Mouse (Mus musculus) megakaryocyte-erythroid progenitor cell, adult 5-6 weeks (primary cell): ENCODE data around the gene Col4a1. TPM values are rescaled to one million over a fixed set of nuclear protein-coding genes. Genes with fewer than 3 reads are reported as not detected.

Experiments used
- ATAC-seq: replicated peaks from 2 replicates; pipeline ENCODE4 v1.8.0; 2016; ENCODE audit warnings: mild to moderate bottlenecking, inconsistent platforms; ENCODE audit not compliant: severe bottlenecking, poor library complexity, low FRiP score, low TSS enrichment
- total RNA-seq, 2 experiments: library from RNA; stranded (forward) in 1 of 2; stranded (reverse) in 1 of 2; fragments of 200-1000, 215-1000 nt in 1 of 2; fragments of >200 nt in 1 of 2; fragmentation: Nextera tagmentation in 1 of 2; gene quantifications; 2 replicates each; pipeline ENCODE4 v1.2.3; 2014 to 2017

Gene Col4a1
- total RNA-seq, 2 experiments from 2014 or later: not detected

DNA sequence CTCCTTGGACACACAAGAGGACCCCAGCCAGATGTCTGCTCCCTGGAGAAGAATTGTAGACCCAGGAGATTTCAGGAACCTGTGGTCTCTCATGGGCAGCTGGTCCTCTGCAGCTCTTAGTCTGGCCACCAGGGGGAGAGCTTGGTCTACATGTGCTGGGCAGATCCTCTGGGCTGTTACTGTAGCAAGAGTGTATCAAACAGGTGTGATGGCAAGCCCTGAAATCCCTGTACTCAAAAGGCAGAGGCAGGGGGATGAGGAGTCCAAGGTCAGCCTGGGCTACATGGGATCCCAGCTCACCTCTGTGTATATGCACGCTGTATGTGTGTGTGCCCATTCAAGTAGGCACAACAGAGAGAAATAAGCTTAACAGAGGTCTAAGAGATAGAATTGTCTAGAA, 59.1 kb downstream of the Col4a1 start:
- peak; percentile 79 for ATAC-seq

DNA sequence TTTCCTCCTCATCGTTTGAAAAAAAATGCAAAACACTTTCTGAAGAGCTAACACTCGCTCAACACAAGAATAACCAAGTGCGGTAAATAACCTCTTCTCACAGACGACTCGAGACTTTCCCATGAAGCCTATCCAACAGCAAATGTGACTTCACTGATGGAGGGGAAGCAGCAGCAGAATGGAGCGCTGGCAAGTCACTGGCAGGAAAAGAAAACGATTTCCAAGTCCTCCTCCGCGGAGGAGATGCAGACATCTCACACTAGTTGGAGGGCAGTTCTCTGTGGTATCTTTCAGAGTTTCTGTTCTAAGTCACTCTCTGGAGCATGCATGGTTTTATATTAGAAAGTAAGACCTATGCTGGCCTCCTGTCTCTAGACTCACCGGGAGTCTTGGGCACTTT, 59.6 kb downstream of the Col4a1 start:
- no peak for ATAC-seq

DNA sequence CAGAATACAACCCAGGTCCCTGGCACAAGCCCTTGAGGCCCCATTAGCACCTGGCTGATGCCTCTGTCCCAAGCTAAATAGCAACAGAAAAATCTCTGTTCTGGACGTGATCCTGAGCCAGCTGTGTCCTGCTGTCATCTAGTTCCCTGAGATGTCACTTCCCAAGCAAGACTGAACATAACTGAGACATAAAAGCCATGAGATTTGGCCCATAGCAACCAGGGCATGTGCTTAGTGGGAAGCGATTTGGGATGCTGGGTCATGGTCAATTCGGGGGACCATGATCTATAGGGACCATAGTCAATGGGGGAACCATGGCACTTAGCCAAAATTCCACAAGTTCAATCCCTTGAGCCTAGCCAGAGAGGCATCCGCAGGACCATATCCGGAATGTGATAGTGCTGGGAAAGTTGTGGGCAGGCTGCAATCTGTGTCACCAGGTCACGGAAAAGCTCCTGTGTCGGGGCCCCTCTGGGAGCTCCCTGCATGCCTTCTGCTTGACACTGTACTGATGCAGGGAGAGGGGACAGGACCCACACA, 60.3 kb downstream of the Col4a1 start:
- ATAC-seq: no peak

DNA sequence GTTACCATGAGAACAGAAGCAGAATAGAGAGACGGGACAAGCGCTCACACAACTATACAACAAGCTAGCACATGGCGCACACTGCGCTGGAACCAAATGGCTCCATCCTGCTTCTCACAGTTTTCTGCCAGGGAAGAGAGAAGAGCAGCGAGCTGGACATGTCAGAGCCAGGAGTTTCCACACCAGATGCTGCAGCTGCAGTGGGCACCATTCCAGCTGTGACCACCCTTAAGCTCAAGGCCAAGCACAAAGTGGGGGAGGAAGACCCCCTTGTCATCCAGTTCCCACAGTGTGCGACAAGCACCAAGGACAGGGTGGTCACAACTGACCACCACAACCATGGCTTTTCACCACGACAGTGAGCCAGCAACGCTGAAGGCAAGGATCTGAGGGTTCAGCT, 62.5 kb downstream of the Col4a1 start:
- no peak for ATAC-seq

DNA sequence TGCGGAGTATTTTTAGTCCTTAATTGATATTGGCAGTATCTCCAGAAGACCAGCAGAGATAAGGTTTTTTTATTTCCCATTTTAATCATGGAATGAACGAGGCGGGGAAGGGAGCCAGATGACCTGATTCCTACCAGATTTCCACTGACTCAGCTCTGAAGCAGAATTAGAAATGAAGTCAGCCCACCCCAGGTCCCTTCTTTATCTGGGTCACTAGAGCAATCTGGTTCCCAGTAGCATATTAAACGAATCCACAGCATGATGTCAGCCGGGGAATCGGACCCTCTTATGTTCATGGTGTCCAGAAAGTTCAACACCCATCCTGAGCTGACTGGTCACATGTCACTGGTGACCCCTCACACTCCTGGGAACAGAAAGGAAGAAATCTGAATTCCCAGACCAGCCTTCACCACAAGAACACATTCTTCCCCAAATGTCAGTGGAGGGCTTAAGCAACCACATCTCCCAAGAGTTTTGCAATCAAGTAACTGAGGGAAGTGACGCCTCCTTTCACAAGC, 63.0 kb downstream of the Col4a1 start:
- no peak for ATAC-seq

DNA sequence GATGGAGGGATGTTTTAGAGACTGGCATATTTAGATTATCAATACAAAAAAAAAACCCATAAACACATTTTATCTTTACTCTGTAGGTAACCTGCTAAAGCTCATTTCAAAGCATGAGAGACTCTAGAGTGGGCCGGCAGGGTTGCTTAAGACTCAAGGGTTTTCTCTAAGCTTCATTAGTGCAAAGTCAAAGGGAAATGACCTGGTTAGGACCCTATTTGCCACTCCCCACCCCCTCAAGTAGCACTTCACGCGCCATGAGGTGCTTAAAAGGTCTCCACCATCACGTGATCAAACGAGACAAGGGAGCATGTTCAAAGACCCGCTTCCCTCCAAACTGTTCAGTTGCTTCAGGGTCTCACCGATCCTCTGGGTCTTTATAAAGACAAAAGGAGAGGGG, 63.9 kb downstream of the Col4a1 start:
- no peak for ATAC-seq

DNA sequence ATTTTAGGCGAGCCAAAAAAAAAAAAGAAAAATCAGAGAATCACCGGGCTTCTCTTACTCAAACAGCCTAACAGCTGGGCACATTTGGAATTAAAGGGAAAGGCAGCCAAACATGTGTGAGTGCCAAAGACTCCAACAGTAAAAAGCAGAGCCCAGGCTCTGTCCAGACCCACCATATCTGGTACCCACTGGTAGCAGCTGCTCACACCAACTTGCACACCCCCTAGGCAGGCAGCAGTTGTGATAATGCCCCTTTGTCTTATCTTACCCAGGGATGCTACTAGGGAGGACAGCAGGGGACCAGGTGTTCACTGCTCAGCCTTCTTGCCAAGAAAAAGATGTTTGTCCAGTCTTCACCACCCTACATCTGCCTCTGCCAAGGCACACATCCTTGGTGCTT, 71.1 kb downstream of the Col4a1 start:
- no peak for ATAC-seq

DNA sequence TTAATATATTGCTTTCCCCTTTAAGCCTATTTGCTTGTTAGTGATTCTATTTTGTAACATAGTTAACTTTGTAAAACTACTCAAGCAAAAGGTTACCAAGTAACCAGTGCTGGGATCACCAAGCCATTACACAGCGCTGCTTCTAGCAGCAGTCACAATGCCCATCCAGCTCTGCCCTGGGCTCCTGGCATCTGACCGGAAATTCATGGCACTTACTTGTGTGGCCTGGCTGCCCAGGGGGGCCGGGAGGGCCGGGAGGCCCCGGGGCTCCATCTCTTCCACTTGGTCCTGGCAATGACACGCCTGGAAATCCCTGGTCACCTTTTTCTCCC, 77.8 kb downstream of the Col4a1 start:
- no peak for ATAC-seq

DNA sequence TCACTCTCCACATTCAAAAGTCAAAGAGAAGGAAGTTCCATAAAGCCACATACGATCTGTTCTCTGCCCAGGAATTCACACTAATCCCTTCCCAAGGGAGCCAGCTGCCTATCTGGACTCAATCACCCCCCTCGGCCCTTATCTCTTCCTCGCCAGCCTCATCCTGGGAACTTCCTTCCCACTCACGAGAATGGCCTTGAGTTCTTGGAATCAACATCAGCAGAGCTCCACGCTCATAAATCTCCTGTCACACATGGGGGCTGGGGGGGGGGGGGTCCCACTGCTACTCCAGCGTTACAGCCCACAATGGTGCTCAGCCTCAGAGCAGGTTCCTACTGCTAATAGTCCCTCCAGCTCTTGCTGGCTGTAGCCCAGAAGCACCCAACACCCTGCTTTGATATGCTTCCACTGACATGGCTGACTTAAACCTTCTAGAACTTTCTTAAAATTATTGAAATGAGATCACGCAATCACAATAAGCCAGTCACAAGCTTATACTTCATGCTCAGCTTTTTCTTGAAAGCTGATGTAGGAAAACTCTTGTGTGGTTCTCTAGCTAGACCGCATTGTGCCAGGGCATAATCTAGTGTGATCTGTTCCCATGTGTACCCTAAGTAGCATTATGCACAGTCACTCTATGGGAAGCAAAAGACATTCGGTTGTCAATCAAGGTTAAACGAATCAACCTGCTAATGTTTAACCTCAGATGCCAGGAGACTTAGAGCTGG, 78.3 kb downstream of the Col4a1 start:
- ATAC-seq: no peak

DNA sequence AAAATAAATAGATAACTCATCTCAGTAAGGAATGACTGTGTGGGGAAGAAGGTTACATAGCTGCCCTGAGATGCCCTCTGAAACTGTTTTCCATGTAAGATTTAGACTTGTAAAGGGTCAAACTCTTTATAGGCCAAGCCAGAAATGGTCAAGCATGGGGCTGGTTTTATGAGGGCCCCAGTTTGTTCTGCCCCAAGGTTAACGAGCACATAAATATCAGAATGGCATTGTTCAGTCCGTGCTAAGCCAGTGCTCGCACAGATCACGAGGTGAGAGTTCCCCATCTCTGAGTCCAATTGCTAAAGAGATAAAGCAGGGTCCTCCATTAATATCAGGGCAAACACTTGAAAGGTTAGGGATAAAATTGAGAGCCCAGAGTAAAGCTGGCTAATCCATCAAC, 79.6 kb downstream of the Col4a1 start:
- no peak for ATAC-seq

DNA sequence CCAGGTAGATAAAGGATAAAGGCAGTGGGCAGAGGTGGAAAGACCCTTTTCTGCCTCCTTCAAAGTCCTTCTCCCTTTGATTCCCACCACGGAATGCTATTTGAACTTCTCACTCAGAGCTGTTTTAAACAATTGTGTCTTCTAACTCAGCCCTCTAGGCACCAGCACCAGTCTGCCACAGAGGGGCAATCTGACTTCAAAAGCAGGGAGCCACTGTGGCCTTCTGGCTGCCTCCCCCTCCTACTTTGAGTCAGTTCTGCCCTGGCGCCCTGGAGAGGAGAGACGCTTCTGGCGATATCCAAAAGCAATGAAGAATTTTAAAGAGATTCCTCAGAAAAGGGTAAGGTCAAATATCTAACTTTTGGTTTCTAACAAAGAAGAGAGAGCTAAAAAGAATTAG, 82.3 kb downstream of the Col4a1 start:
- ATAC-seq: no peak

DNA sequence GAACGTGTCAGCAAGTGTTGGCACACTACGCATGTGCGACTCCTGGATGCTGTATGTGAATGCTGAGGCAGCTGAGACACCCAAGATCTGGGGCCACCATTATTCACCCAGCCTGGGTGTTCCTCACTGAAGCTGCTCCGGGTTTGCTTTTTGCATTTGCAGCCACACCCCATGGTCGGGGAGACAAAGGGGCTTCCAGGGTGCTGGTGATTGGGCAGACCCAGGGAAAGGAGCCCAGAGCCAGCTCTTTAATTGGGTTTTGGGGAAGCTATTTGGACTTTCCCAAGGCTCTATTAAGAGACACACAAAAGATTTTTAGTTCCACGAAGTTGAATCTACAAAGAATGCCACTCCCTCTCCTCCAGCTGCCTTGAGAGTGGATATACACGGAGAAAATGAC, 85.2 kb downstream of the Col4a1 start:
- ATAC-seq: no peak

DNA sequence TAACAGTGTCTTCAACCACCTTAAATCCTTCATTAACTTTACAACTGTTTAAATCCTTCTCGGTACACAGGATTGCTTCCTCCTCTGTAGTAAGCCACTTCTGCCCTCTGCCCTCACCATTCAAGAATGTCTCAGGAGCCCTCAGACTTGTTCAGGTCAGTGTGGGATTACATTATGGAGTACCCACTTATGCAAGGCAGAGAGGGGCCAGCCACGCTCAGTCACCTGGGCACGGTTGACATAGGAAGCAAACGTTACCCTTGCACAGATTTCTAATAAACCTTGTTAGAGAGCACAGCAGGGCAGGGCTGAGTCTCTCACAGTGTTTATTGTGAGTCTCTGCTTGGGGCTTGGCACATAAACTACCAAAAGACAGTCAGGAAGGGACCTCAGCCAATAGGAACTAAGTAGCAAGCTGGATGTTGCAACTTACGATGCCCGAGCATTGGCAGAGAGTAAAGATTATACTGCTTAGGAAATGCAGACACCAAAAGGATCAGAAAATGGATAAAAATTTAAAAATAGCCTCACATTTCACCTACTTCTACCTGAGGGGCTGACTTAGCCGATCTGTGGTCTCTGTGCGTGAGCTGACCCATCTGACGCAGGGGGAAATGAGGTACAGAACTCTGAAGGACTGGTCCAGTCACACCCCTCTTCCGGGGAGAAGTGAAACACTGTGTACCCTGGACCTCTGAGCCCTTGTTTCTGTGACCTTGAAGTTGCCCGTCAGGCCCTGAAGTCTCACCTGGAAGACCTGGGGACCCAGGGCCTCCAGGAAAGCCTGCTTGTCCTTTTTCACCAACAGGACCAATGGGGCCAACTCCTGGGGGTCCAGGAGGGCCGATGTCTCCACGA, 86.8 kb downstream of the Col4a1 start:
- ATAC-seq: no peak

DNA sequence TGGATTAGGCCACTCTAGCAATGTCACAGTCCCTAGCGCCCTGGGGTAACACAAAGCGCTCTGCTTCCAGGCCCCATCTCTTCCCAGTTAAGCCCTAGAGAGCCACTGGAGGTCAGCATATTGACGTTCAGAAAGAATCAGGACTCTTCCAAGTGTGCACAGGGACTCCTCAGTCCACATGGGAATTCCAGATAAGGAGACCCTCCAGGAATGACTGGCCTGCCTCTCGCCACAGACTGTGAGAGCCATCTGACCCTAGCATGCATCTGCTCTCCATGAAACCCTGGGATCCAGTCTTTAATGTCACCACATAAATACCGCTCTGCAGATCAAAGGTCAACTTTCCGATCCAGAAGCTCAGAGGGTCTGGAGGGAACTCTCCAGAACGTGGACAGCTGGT, 88.4 kb downstream of the Col4a1 start:
- ATAC-seq: no peak

DNA sequence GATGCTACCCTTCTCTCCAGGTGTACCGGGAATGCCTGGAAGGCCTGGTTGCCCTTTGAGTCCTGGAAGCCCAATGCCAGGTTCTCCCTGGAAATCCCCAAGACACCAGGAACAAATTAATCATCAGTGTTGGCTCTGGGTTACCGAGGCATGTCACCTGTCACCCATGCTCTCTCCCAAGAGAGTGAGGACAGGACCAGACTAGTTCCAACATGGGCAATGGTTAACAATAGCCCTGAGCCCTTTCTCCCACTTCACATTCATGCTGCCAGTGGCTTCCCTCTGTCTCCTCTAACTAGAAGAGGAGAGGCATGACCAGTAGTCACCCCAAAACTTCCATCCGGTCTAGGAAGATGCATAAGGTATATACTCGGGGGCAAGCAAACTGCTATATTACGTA, 91.3 kb downstream of the Col4a1 start:
- no peak for ATAC-seq

DNA sequence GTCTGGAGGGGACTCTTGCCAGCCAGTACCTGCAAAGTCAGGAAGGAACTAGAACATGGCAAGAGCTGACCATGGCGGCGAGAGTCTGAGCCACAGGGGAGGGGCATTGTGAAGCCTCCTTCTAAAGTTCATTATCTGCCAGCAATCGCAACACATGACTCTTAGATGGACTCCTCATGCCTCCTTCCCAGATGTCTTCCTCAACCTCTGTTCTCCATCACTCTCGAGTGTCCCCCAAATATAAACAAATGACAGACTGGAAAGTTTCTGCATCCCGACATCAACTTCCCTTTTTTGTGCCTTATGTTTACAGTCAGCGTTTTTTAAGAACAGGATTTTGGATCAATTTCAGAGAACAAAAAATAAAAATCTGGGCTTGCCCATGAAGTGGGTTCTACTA, 93.3 kb downstream of the Col4a1 start:
- no peak for ATAC-seq

DNA sequence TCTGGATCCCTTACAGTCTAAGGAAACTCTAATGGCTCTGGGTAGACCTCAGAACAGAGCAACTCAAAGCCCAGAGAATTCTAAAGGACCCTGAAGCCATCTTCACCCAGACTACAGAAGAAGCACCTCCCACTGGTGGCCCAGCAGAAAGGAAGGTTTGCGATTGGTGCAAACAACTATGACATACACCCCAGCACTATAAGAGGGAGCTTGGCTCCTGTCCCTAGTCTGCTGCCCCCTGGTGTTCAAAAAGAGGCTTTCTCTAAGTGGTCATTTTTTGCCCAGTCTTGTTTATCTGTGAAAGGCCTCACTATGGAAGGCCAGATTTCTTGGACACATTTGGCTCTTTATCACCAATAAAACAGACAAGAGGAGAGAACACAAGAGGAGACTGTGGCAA, 97.4 kb downstream of the Col4a1 start:
- ATAC-seq: peak; percentile 97

DNA sequence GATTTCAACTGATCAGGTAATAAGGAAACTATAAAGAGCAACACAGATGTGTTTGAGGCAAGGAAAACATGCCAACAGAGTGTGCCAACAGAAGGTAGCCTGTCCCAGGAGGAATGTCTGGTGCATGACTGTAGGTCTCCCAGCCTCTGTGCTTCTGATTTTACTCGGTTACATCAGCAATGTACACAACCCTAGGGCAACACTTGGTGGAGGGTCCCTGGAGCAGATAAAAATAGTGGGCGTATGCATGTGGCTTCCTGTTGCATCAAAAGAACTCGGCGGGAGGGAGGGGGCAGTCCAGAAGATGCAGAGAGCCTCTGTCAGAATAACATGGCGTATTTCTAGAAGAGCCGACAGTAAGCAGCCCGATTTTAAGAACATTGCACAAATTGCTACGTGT, 106.1 kb downstream of the Col4a1 start:
- ATAC-seq: no peak

DNA sequence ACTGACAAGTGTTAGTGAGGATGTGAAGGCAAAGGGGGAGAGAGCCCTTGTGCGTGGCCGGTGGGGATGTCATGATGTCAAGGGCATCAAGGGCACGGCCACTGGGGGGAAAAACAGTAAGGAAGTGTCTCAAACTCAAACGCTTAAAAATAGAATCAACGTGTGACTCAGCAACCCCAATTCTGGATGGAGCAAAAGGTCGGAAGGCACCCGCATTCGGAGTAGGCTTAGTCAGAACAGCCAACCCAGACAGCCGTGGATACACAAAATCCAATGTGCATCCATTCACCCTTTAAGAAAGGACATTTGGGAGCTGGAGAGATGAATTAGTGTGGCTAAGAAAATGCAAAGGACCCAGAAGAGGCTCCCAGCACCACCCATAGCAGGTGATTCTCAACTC, 107.1 kb downstream of the Col4a1 start:
- ATAC-seq: no peak

DNA sequence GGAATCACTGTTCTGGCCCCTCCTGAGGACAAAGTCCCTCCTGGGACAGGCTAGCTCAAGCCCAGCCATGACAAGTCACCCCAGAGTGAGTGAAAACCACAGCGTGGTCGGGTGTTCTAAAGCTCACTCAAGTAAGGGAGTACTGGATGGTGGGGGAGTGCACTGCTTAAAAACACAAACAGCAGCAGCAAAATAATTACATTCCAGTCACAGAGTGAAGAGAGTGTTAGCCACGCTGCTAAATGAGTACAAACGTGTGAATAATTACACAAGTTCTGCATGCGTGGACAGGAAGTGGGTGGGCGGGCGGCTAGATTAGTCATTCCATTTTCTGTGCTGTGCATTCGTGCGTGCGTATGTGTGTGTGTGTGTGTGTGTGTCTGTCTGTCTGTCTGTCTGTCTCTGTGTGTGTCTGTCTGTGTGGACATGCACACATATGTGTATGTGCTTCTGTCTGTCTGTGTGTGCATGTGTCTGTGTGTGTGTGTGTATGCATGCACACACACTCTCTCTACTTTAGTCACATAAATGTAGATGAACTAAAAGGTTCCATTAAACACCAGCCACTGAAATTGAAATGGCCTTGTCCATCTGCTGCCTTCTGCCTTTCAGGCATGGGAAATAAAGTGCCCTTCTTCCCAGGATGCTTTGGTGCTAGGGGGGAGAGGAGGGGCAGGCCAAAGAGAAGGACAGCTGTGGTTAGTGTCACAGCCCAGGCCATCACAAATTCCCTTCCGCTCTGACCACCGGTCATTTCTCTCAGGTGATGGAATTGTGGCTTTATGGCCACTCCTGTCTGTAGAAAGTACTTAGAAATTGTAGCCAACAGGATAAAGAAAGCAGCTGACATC, 109.1 kb downstream of the Col4a1 start:
- no peak for ATAC-seq
